Mouse (Mus musculus) embryonic fibroblast, embryonic 13.5 days (primary cell): Measurements from ENCODE around the gene Adcyap1r1. TPM values are rescaled to one million over a fixed set of nuclear protein-coding genes. Genes with fewer than 3 reads are reported as not detected.

Experiments
- H3K27ac ChIP-seq: 2 replicates; pipeline ENCODE4 v1.5.1; 2012; ENCODE audit warnings: low read length, control low read depth, inconsistent platforms; ENCODE audit not compliant: insufficient read depth
- H3K4me1 ChIP-seq: 2 replicates; pipeline ENCODE4 v1.6.1; 2011; ENCODE audit warnings: low read length; ENCODE audit not compliant: control insufficient read depth, insufficient read depth
- H3K4me3 ChIP-seq: 2 replicates; pipeline ENCODE4 v1.5.1; 2011; ENCODE audit warnings: mild to moderate bottlenecking, control low read depth, low read length; ENCODE audit not compliant: insufficient read depth
- CTCF ChIP-seq: IDR thresholded peaks from 2 replicates; pipeline ENCODE4 v1.5.1; 2011; ENCODE audit warnings: mild to moderate bottlenecking, control low read depth, low read length, moderate library complexity, borderline replicate concordance; ENCODE audit not compliant: insufficient read depth
- POLR2A ChIP-seq: IDR thresholded peaks from 2 replicates; pipeline ENCODE4 v1.6.1; 2011; ENCODE audit warnings: low read depth, mild to moderate bottlenecking, control low read depth, low read length, moderate library complexity
- polyA plus RNA-seq: library from polyadenylated mRNA; stranded (reverse); fragments of >200 nt; gene quantifications from 2 replicates; pipeline ENCODE4 v1.2.4, GENCODE M21; 2011; ENCODE audit warnings: low read depth; ENCODE audit not compliant: missing spikeins, insufficient read length

The Adcyap1r1 gene
- polyA plus RNA-seq, 1 experiment: 1.5 TPM

DNA sequence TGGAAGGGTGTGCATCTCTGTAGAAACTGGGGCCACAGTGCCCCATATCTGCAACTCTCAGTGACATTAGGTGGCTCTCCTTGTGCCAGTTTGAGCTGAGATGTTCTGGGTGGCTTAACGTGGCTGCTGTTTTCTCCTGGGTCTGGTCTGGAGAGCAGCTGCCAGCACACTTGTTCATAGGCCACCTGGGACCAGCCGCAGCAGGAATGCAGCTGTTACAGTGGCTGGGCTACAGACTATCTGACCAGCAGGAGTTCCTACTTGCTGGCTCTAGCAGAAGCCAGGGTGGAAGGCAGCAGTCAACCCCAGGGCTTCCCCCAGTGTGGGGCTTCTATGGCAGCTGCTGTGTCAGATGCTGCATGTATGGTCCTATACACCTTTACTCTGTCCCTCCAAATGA, 9.9 kb downstream of the Adcyap1r1 start:
- H3K4me1 ChIP-seq: no peaks in the 10 kb centered on the region
- H3K27ac ChIP-seq: no peak overlapping the region
- TF ChIP-seq CTCF (no peak), POLR2A (no peak)
- no peak overlapping the region for H3K4me3 ChIP-seq

DNA sequence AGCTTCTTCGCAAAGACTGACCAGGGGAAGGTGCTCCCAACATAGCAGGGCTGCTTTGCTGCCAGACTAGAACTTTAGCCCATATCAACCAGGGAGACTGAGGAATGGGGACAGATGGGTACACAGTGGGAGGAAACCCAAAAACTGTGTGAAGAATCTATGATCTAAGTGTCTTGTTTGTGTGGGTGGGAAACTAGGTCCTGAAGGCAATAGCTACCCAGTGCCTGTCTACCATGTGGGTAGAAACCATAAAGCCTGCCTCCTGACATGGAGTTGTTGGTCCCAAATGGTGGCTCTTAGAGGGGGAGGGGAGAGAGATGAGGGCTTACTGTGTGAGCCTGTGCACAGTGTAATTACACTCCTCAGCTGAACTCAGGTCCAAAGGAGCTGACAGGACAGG, 10.6 kb downstream of the Adcyap1r1 start:
- no peak overlapping the region for H3K27ac ChIP-seq
- no peaks in the 10 kb centered on the region for H3K4me1 ChIP-seq
- no peak overlapping the region for H3K4me3 ChIP-seq
- no peak for TF ChIP-seq CTCF
- no peak for TF ChIP-seq POLR2A

DNA sequence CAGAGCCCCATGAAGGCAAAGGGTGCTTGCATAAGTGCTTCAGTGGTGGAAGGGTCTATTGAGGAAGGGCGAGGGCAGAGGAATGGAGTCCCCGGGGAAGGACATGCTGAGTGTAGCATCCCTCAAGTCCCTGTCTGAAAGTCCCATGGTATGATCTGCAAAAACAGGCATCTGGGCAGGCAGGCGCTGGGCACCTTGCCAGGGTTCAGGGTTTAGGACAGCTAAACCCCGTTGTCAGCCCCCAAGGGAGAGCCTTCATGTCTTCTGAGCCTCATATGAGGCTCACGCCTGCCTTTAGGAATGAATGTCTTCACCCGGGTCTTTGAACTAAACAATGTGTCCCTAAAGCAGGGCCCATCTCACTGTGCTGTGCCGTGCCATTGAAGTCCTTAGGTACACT, 12.2 kb downstream of the Adcyap1r1 start:
- Histone ChIP-seq H3K4me1 (no peaks in the 10 kb centered on the region), H3K4me3 (no peak overlapping the region), H3K27ac (no peak overlapping the region)
- TF ChIP-seq CTCF (no peak), POLR2A (no peak)

DNA sequence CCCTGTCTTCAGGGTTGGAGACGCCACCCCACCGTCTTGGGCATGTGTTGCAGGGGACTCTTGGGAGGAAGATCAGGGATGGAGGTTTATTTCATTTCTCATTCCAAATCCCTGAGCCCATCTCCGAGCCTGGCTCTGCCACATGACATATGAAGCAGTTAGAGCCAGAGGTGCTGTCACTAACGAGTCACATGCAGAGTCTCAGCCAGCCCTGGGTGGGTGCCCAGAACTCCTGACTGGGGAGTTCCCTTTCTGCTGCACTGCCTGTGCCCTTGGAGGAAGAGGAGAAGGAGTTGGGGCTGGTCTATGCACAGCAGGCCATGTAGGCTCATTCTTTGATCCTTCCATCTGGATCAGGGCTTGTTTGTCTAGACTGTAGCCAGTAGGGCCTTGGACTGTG, 13.5 kb downstream of the Adcyap1r1 start:
- Histone ChIP-seq H3K4me1 (no peaks in the 10 kb centered on the region), H3K27ac (no peak overlapping the region), H3K4me3 (no peak overlapping the region)
- TF ChIP-seq CTCF (no peak), POLR2A (no peak)

DNA sequence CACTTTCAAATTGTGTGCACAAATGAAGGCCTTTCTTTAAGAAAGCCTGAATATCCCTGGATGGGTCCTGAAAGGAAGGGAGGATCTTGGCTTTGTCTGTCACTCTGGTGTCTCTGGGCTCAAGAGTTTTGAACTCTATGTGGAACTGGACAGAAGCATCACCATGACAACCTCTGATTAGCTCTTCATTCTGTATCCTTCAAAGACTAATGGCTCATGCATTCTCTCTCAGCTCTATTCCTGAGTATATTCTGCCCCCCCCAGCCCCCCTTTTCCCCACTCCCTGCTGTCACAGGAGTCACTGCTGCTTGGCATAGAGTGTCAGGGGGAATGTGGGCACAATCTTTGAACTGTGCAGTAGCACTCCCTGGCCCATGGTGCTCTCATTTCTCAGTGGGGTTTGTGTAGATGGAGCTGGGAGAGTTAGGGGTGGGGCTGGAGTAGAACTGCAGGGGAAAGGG, 14.6 kb downstream of the Adcyap1r1 start:
- no peaks in the 10 kb centered on the region for H3K4me1 ChIP-seq
- H3K27ac ChIP-seq: no peak overlapping the region
- no peak overlapping the region for H3K4me3 ChIP-seq
- TF ChIP-seq POLR2A (no peak), CTCF (no peak)

- Histone ChIP-seq H3K4me1 (no peaks in the 10 kb centered on the region), H3K4me3 (no peak overlapping the region), H3K27ac (no peak overlapping the region)
- TF ChIP-seq CTCF (no peak), POLR2A (no peak)
Measured at GRCm38 (mm10) chr6:55470691-55471090, 18.9 kb downstream of the Adcyap1r1 start.

GRCm38 (mm10) chr6:55472381-55472780, 20.6 kb downstream of the Adcyap1r1 start:
- Histone ChIP-seq H3K27ac (no peak overlapping the region), H3K4me1 (no peaks in the 10 kb centered on the region), H3K4me3 (no peak overlapping the region)
- TF ChIP-seq POLR2A (no peak), CTCF (no peak)

- Histone ChIP-seq H3K4me3 (no peak overlapping the region), H3K27ac (no peak overlapping the region), H3K4me1 (no peaks in the 10 kb centered on the region)
- TF ChIP-seq POLR2A: no peak
- no peak for TF ChIP-seq CTCF
Measured at GRCm38 (mm10) chr6:55480988-55481387, 29.2 kb downstream of the Adcyap1r1 start.

GRCm38 (mm10) chr6:55482471-55482870, 30.7 kb downstream of the Adcyap1r1 start:
- TF ChIP-seq POLR2A (no peak), CTCF (no peak)
- Histone ChIP-seq H3K27ac (no peak overlapping the region), H3K4me1 (no peaks in the 10 kb centered on the region), H3K4me3 (no peak overlapping the region)

DNA sequence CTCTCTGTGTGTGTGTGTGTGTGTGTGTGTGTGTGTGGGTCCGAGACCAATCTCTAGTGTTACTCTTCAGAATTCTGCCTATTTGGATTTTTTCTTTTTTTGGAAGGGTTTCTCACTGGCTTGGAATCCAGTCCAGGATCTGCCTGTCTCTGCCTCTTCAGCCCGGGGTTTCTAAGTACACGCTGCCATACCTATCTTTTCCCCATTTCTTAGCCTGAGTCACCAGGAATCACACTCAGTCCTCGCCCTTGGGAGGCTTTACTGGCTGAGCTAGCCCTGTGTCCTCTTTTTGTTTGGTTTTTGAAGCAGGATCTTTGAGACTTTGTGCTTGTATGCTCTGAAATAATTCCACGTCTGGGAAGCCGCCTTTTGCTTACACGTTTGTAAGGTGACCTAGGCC, 31.6 kb downstream of the Adcyap1r1 start:
- TF ChIP-seq CTCF (no peak), POLR2A (no peak)
- no peak overlapping the region for H3K4me3 ChIP-seq
- no peaks in the 10 kb centered on the region for H3K4me1 ChIP-seq
- H3K27ac ChIP-seq: no peak overlapping the region

- no peak overlapping the region for H3K4me3 ChIP-seq
- TF ChIP-seq POLR2A (no peak), CTCF (no peak)
- H3K4me1 ChIP-seq: no peaks in the 10 kb centered on the region
- no peak overlapping the region for H3K27ac ChIP-seq
Measured at GRCm38 (mm10) chr6:55484224-55484623, 32.4 kb downstream of the Adcyap1r1 start.
